Mouse (Mus musculus) C2C12 (cell line): ENCODE data around the gene Gnb3. TPM values are rescaled to one million over a fixed set of nuclear protein-coding genes. Genes with fewer than 3 reads are reported as not detected.

ENCODE experiments used
- H3K27me3 ChIP-seq: one replicate; pipeline ENCODE4 v1.6.1; 2011; ENCODE audit not compliant: control insufficient read depth, insufficient read depth, insufficient read length
- H3K36me3 ChIP-seq: one replicate; pipeline ENCODE4 v1.6.1; 2011; ENCODE audit not compliant: control insufficient read depth, insufficient read depth
- H3K4me3 ChIP-seq: one replicate; pipeline ENCODE4 v1.5.1; 2011; ENCODE audit warnings: mild to moderate bottlenecking, control low read depth; ENCODE audit not compliant: poor library complexity, insufficient read depth, severe bottlenecking
- H3K79me2 ChIP-seq: one replicate; pipeline ENCODE4 v1.6.1; 2011; ENCODE audit not compliant: control insufficient read depth, insufficient read depth
- H3K79me3 ChIP-seq: one replicate; pipeline ENCODE4 v1.6.1; 2011; ENCODE audit warnings: low read depth, control low read depth
- H3ac ChIP-seq: one replicate; pipeline ENCODE3; 2011; ENCODE audit warnings: low read depth; ENCODE audit not compliant: control insufficient read depth, insufficient read length
- CEBPB ChIP-seq: IDR thresholded peaks from one replicate; pipeline ENCODE4 v1.6.1; 2011; ENCODE audit warnings: low read depth, mild to moderate bottlenecking, control low read depth, moderate library complexity
- CTCF ChIP-seq: IDR thresholded peaks from one replicate; pipeline ENCODE4 v1.5.1; 2011; ENCODE audit not compliant: control insufficient read depth, insufficient read depth, insufficient read length
- FOSL1 ChIP-seq: IDR thresholded peaks from one replicate; pipeline ENCODE4 v1.8.0; 2011; ENCODE audit warnings: mild to moderate bottlenecking, low read length; ENCODE audit not compliant: poor library complexity, insufficient read depth, severe bottlenecking
- MAX ChIP-seq: IDR thresholded peaks from one replicate; pipeline ENCODE4 v1.6.1; 2011; ENCODE audit warnings: mild to moderate bottlenecking, control low read depth
- MYOD1 ChIP-seq: IDR thresholded peaks from one replicate; pipeline ENCODE4 v1.6.1; 2011; ENCODE audit warnings: low read depth; ENCODE audit not compliant: control insufficient read depth, insufficient read length
- MYOG ChIP-seq: IDR thresholded peaks from one replicate; pipeline ENCODE4 v1.6.1; 2011; ENCODE audit not compliant: control insufficient read depth, insufficient read length; ENCODE audit errors: extremely low read depth
- USF1 ChIP-seq: IDR thresholded peaks from one replicate; pipeline ENCODE4 v1.6.1; 2011; ENCODE audit warnings: low read depth, mild to moderate bottlenecking, control low read depth, moderate library complexity
- long read RNA-seq, 2 experiments: library from polyadenylated mRNA; unstranded; transcript quantifications; one replicate each; pipeline ENCODE4 v2.0.0; 2019 to 2020
- polyA plus RNA-seq: library from polyadenylated mRNA; unstranded; fragments of >200 nt; fragmentation: generic; extraction: Trizol; gene quantifications from one replicate; pipeline ENCODE4 v1.2.1, GENCODE M21; 2012; ENCODE audit warnings: missing spikeins

The Gnb3 gene
- not detected for polyA plus RNA-seq
- long read RNA-seq, experiment 1 = 0 reads
- long read RNA-seq, experiment 2 = 0 reads

DNA sequence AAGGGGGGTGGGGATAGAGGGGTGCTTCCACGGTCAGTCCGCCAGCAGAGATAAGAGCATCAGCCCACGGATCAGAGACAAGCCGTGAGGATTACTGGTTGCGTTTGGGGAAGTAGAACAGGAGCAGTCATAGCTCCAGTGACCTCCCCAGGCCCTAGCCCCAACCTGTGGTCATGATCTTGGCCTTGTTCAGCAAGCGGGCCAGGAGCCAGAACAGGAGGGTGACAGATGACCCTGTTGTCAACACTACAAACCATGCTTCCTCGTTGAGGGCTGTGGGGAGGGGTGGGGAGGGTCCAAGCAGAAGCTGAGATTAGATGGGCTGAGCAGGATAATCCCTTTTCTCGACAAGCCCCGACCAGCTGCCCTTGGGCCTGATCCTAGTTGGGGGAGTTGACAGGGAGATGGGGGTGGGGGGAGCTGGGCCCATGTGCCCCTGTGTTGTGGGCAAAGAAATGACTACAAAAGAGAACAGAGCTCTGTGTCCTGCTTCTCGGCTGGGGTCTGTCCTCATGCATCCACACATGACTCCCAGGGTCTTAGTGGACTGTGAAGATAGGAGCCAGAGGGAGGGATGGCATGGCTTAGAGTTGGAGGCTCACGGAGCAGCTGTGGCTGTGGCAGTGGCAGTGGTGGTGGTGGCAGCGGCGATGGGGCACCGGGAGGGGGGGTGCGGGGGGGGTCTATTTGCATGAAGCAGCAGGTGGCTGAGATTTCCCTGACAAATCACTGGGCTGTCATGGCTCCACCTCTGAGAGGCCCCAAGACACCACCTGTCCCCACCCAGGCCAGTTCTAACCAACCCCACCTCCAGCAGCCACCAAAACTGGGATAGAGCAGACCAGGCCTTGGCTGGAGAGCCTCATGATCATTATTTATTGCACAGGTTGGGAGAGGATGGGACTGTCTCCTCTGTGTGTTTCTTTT lies at the start of gene Gnb3:
Gnb3 (minus strand) TSS at position 35 of the 927 bp plus-strand sequence.
- Histone ChIP-seq H3K4me3 (no peak within 1 kb of the TSS), H3K79me2 (no peaks in the 10 kb centered on the region), H3K27me3 (peaks cover 5% of the 10 kb centered on the region), H3K36me3 (no peaks in the 10 kb centered on the region), H3K79me3 (no peaks in the 10 kb centered on the region), H3ac (no peak within 1 kb of the TSS)
- no peak for TF ChIP-seq CTCF
- no peak for TF ChIP-seq MYOD1
- TF ChIP-seq FOSL1 = no peak
- no peak for TF ChIP-seq MAX
- no peak for TF ChIP-seq USF1
- TF ChIP-seq CEBPB = no peak
- TF ChIP-seq MYOG = no peak

DNA sequence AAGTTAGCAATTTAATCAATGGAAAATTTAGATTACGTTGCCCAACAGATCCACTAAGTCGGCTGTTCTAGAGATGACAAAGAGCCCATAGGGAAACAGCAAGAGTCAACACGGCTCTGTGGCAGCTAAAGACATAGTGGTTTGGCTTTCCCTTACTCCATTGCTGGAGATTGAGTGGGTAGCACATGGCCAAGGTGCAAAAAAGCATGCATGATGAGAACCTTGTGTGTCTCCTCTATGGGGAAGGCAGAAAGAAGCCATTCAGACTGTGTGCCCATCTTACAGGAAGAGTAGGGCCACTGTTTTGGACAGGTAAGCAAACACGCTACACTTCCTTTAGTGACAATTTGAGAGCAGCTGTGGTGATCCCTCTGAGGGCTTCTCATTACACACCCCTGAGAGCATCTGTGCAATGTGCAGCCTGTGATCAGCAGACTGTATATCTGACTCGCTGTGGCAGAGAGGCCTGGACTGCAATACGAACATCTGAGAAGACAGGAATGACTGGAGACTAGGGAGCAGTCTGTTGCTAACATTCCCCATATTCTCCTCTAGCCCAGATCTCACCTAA lies 48.6 kb upstream of the Gnb3 start:
- Histone ChIP-seq H3K4me3 (no peak overlapping the region), H3K36me3 (no peaks in the 10 kb centered on the region), H3K79me2 (no peaks in the 10 kb centered on the region), H3K27me3 (peaks cover 31% of the 10 kb centered on the region), H3K79me3 (no peaks in the 10 kb centered on the region), H3ac (no peak overlapping the region)
- TF ChIP-seq FOSL1 (no peak), USF1 (no peak), MYOG (no peak), MAX (no peak), CTCF (no peak), MYOD1 (no peak), CEBPB (no peak)

DNA sequence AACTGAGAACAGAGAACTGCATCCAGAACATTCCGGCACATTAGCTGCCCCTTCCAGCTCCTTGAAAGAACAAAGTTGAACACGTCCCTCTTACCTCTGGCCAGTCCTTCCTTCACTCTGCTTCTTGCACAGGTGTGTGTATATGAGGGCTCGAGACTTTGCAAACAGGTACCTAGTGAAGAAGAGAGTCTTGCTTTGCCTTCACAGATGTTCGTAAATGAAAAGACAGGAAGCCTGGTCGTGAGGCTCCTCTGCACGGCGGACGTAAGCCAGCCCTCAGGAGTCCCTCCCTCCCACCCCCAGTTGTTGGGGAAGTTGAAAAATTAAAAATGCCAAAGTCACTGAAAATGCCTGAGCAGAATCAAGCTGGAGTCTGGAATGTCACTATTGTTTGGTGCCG lies 47.9 kb upstream of the Gnb3 start, which contains the start of gene Cd4:
Cd4 (minus strand) TSS at position 236 of the 400 bp plus-strand sequence.
- Histone ChIP-seq H3K79me3 (no peaks in the 10 kb centered on the region), H3K36me3 (no peaks in the 10 kb centered on the region), H3K4me3 (no peak within 1 kb of the TSS), H3ac (no peak within 1 kb of the TSS), H3K27me3 (peaks cover 38% of the 10 kb centered on the region), H3K79me2 (no peaks in the 10 kb centered on the region)
- TF ChIP-seq CTCF = no peak
- TF ChIP-seq FOSL1 = no peak
- TF ChIP-seq MYOG = no peak
- no peak for TF ChIP-seq MAX
- TF ChIP-seq CEBPB = no peak
- TF ChIP-seq MYOD1 = no peak
- no peak for TF ChIP-seq USF1

DNA sequence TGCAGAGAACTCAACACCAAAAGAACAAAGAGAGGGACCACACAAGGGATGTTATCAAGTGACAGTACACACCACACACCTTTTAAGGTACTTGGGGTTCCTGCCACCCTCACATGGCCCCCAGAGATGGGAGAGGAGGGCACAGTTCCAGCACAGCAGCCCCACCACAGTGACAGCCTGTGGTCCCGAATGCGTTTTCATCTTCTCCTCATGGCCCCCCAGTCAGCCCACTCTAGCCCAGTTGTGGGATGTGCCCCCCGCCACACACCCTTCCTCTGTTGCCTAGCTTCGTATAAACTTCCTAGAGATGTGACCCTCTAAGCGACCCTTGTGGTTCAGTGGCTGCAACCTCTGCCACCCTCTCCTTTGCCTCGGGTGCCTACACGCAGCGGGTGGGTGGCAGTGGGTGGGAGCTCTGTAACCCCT lies 45.9 kb upstream of the Gnb3 start:
- no peak for TF ChIP-seq MAX
- TF ChIP-seq MYOD1 = no peak
- TF ChIP-seq USF1 = no peak
- TF ChIP-seq FOSL1 = no peak
- TF ChIP-seq CEBPB = no peak
- TF ChIP-seq CTCF = no peak
- TF ChIP-seq MYOG = no peak
- Histone ChIP-seq H3ac (no peak overlapping the region), H3K27me3 (peaks cover 38% of the 10 kb centered on the region), H3K79me3 (no peaks in the 10 kb centered on the region), H3K79me2 (no peaks in the 10 kb centered on the region), H3K4me3 (no peak overlapping the region), H3K36me3 (no peaks in the 10 kb centered on the region)

DNA sequence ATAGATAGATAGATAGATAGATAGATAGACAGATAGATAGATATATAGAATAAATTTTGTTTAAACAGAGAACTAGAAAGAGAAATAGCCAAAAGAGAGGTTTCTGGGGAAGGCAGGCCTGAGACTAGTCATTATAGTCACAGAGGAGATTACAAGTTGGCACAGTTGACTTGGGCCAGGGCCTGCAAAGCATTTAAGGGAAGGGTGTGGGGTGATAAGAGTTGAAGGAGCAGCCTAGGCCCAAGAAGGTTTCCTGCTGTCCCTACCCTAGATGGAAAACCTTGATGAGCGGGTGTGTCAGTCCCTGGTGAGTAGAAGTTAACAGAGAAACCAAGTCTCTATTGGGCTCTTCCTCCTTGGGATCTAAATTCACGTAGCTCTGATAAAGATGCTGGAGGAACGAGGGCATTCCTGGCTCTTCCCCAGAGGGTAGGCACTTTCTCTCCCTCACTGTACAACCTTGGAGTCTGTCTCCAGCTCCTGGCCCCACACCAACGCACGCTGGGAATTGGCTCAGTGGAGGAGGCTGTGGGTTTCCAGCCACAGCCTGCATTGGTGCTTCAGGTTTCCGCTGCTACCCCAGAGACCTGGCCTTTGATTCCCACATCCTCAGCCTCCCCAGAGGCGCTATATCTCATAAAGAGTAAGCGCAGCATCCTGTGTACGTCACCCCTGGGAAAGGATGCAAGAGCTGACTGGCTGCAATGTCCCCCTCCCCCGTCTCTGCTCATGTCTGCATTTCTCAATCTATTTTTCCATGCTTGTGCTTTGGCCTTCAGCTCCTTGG lies 44.8 kb upstream of the Gnb3 start:
- TF ChIP-seq MYOD1 = no peak
- no peak for TF ChIP-seq USF1
- TF ChIP-seq CTCF = no peak
- no peak for TF ChIP-seq FOSL1
- no peak for TF ChIP-seq CEBPB
- no peak for TF ChIP-seq MYOG
- TF ChIP-seq MAX = no peak
- Histone ChIP-seq H3K36me3 (no peaks in the 10 kb centered on the region), H3K79me2 (no peaks in the 10 kb centered on the region), H3ac (no peak overlapping the region), H3K79me3 (no peaks in the 10 kb centered on the region), H3K4me3 (no peak overlapping the region), H3K27me3 (peaks cover 38% of the 10 kb centered on the region)
